Mouse (Mus musculus) lung, embryonic 15.5 days (tissue): ENCODE data around the gene Sim1. TPM values are rescaled to one million over a fixed set of nuclear protein-coding genes. Genes with fewer than 3 reads are reported as not detected.

Source experiments
- ATAC-seq: fragments of 200-750 bp; cut with Nextera tagmentation; 2 replicates; pipeline ENCODE4 v1.8.0; 2017; ENCODE audit warnings: moderate number of reproducible peaks, borderline replicate concordance; ENCODE audit not compliant: low FRiP score, low TSS enrichment; ENCODE audit errors: extremely low read depth
- H3K27ac ChIP-seq: fragments of 300-500 bp; sonication (generic); 2 replicates; pipeline ENCODE4 v1.5.1; 2015; ENCODE audit warnings: moderate library complexity, mild to moderate bottlenecking, inconsistent platforms
- H3K27me3 ChIP-seq: fragments of 300-500 bp; sonication (generic); 2 replicates; pipeline ENCODE4 v1.6.1; 2015; ENCODE audit warnings: inconsistent platforms
- H3K36me3 ChIP-seq: fragments of 300-500 bp; sonication (generic); 2 replicates; pipeline ENCODE4 v1.6.1; 2015; ENCODE audit warnings: inconsistent platforms
- H3K4me1 ChIP-seq: fragments of 300-500 bp; sonication (generic); 2 replicates; pipeline ENCODE4 v1.6.1; 2015; ENCODE audit warnings: inconsistent platforms
- H3K4me2 ChIP-seq: fragments of 300-500 bp; sonication (generic); 2 replicates; pipeline ENCODE4 v1.6.1; 2015; ENCODE audit warnings: inconsistent platforms, mild to moderate bottlenecking, moderate library complexity
- H3K4me3 ChIP-seq: fragments of 300-500 bp; sonication (generic); 2 replicates; pipeline ENCODE4 v1.5.1; 2015; ENCODE audit warnings: mild to moderate bottlenecking, inconsistent platforms
- H3K9ac ChIP-seq: fragments of 300-500 bp; sonication (generic); 2 replicates; pipeline ENCODE4 v1.6.1; 2015; ENCODE audit warnings: inconsistent platforms
- H3K9me3 ChIP-seq: fragments of 300-500 bp; sonication (generic); 2 replicates; pipeline ENCODE4 v1.6.1; 2016; ENCODE audit warnings: inconsistent platforms
- WGBS: fragments of 180-500 bp; shearing (Covaris S2); methylation state at CpG from one replicate; pipeline ENCODE4 v1.1.7; 2015; 5-methylcytosine and 5-hydroxymethylcytosine counted together
- polyA plus RNA-seq: library from polyadenylated mRNA; unstranded; fragments of >200 nt; fragmentation: Nextera tagmentation; extraction: Ambion mirVana; gene quantifications from 2 replicates; pipeline ENCODE4 v1.2.1, GENCODE M21; 2015

Sim1 gene
- polyA plus RNA-seq, 1 experiment from 2014 or later, result not detected

- no peak overlapping the region for H3K27ac ChIP-seq
- no peak overlapping the region for H3K9ac ChIP-seq
- no peaks in the 10 kb centered on the region for H3K9me3 ChIP-seq
- H3K4me3 ChIP-seq, result no peak overlapping the region
- 17% methylated on average over 8 of the region's 8 CpGs for whole genome bisulfite sequencing
- H3K4me1 ChIP-seq, result no peaks in the 10 kb centered on the region
- no peaks in the 10 kb centered on the region for H3K36me3 ChIP-seq
- no peaks in the 10 kb centered on the region for H3K27me3 ChIP-seq
- ATAC-seq, result no peak
- H3K4me2 ChIP-seq, result no peak overlapping the region
Observed at GRCm38 (mm10) chr10:51011391-51012150, 117.0 kb downstream of the Sim1 start.

GRCm38 (mm10) chr10:51014901-51015300 lies 120.3 kb downstream of the Sim1 start:
- no peak overlapping the region for H3K4me3 ChIP-seq
- no peaks in the 10 kb centered on the region for H3K36me3 ChIP-seq
- H3K27ac ChIP-seq, result no peak overlapping the region
- no peak overlapping the region for H3K9ac ChIP-seq
- 43% methylated on average over 2 of the region's 2 CpGs for WGBS
- no peaks in the 10 kb centered on the region for H3K27me3 ChIP-seq
- H3K9me3 ChIP-seq, result no peaks in the 10 kb centered on the region
- no peaks in the 10 kb centered on the region for H3K4me1 ChIP-seq
- ATAC-seq, result no peak
- H3K4me2 ChIP-seq, result no peak overlapping the region

GRCm38 (mm10) chr10:51015362-51015761 lies 120.8 kb downstream of the Sim1 start:
- H3K36me3 ChIP-seq, result no peaks in the 10 kb centered on the region
- H3K9me3 ChIP-seq, result no peaks in the 10 kb centered on the region
- 51% methylated on average over 1 of the region's 1 CpGs for WGBS
- H3K9ac ChIP-seq, result no peak overlapping the region
- ATAC-seq, result no peak
- no peaks in the 10 kb centered on the region for H3K27me3 ChIP-seq
- H3K4me1 ChIP-seq, result no peaks in the 10 kb centered on the region
- H3K4me2 ChIP-seq, result no peak overlapping the region
- no peak overlapping the region for H3K27ac ChIP-seq
- no peak overlapping the region for H3K4me3 ChIP-seq

- WGBS, result 77% methylated on average over 9 of the region's 9 CpGs
- H3K9ac ChIP-seq, result no peak overlapping the region
Observed at GRCm38 (mm10) chr10:51023308-51024279, 129.0 kb downstream of the Sim1 start.

More at GRCm38 (mm10) chr10:51023308-51024279, 129.0 kb downstream of the Sim1 start:
- Histone ChIP-seq H3K9me3 (no peaks in the 10 kb centered on the region), H3K27me3 (no peaks in the 10 kb centered on the region), H3K36me3 (no peaks in the 10 kb centered on the region), H3K4me3 (no peak overlapping the region), H3K4me1 (no peaks in the 10 kb centered on the region), H3K27ac (no peak overlapping the region), H3K4me2 (no peak overlapping the region)
- no peak for ATAC-seq
